Mouse (Mus musculus) G1E-ER4 (cell line): ENCODE measurements around the gene Fbxl19. TPM values are rescaled to one million over a fixed set of nuclear protein-coding genes. Genes with fewer than 3 reads are reported as not detected.

Experiments used
- GATA1 ChIP-seq: IDR thresholded peaks from one replicate; pipeline ENCODE4 v1.8.0; 2012; ENCODE audit warnings: low read length, inconsistent platforms
- polyA plus RNA-seq: library from polyadenylated mRNA; stranded (reverse); fragments of >175 nt; gene quantifications from 2 replicates; pipeline ENCODE4 v1.2.3, GENCODE M21; 2012

Fbxl19 gene
- polyA plus RNA-seq, 1 experiment: 91.2 TPM

DNA sequence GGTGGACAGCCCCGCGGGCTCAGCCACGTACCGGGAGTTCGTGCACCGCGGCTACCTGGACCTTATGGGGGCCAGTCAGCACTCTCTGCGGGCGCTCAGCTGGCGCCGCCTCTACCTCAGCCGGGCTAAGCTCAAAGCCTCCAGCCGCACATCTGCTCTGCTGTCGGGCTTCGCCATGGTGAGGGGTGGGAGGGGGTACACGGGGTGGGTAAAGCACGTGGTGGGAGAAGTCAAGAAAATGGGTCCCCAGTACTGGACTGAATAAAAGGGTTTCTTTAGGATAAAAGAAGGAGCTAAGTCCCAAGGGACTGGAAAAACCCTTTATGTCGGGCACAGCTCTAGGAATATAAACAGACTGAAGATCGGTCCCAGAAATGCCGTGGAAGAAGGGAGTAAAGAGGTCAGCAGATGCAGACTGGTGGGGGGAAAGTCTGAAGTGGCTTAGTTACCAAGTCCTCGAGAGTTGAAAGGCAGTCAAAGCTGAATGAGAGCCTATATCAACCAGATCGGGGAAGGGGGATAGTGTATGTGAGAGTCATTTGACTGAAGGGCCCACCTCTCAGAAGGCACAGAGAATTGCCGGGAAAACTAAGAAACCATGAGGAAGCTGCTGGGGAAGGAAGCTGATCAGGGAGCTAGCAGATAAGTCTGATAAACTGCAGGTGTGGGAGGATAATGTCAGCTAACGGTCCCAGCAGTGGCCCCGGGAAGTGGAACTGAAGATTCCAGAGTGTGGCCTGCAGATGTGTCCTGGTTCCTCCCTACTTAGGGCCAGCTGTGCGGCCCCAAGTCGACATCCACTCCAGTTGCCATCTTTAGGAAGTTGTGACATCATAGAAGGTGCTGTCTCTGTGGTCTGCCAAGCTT lies 25.9 kb downstream of the Fbxl19 start:
- no peak for TF ChIP-seq GATA1

DNA sequence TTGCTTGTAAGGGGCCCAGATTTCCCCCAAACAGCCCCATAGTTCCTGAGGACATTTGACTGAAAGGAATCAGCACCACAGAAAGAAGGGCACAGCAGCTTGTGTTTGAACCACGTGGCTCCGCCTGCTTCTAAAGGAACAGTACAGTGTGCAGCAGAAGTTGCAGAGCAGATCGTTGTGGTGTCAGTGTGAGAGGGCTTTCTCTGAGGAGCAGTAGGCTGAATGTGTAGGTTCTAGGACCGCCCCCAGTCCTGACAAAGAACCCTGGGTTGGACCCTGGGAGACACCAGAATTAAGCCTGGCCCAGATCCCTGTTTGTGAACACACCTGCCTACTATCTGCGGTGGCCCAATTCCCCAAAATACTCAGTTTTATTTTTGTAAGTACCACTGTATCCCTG lies 26.9 kb downstream of the Fbxl19 start:
- TF ChIP-seq GATA1: no peak

DNA sequence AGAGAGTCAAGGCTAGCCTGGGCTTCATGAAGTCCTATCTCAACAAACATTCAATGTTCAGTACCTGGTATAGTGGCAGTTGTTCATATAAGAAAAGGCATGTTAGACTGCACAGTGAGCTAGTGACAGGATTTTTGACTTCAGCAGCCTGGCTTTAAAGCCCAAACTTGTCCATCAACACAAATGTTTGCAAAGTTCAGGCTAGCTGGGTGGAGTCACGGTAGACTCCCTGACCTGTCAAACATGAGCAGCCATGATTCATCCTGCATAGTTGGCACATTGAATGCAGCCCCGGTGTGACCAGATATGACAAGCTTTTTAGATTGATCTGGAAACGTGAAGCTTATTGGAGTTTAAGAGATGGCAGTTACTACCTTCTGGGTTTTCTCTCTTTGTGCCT lies 27.7 kb downstream of the Fbxl19 start:
- no peak for TF ChIP-seq GATA1

DNA sequence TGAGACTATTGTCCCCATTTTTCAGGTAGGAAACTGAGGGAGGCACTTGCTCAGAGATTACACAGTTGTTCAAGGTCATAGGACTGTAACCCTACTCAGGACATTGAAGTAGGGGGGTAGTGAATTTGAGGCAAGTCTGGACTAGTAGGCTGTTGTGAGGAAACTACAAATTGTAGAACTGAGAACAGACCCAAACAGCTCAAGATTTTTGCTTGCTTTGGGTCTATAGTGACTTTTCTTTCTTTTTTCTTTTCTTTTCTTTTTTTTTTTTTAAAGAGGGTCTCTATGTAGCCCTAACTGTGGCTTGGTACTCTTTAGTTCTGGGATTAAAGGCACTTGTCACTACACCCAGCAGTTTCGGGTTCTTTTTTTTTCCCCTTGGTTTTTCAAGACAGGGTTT lies 28.2 kb downstream of the Fbxl19 start:
- no peak for TF ChIP-seq GATA1

DNA sequence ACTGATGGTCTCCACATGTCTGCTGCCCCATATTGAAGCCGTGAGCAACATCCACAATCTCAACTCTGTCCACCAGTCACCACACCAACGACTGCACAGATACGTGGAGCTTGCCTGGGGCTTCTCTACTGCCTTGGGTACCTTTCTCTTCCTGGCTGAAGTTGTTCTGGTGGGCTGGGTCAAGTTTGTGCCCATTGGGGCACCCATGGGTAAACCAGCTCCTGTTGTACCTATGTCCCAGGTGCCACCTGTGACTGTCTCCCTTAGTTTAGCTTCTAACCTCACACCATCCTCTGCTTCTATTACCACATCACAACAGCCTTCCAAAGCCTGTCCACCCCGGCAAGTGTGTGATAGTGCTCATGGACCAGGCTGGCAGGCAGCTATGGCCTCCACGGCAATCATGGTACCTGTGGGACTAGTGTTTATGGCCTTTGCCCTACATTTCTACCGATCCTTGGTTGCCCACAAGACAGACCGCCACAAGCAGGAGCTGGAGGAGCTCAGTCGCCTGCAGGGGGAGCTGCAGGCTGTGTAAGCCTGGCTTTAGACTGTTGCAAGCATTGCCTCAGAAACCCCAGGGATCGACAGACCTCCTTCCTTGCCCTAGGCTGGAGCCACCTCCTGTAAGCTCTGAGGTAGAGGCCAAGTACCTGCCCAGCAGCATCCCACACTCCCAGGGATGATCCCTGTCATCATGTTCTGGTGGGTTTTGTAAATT lies 29.5 kb downstream of the Fbxl19 start:
- TF ChIP-seq GATA1: no peak

DNA sequence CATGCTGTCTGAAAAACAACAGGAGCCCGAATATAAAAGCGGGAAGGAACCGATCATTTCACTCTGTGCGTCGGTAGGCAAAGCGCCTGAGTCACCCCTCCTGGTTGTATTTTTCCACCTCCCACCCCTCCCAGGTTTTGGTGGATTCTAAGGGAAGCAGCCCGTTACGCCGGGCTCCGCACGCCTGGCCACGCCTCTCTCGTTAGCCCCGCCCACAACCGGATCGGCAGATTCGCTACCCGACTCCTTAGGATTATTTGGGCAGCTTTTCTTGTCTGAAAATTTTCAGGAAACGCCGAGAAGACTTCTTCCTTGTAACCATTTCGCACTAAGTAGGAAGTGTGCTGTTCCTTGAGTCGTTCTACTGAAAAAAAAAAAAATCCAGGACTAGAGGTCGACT lies 32.1 kb downstream of the Fbxl19 start, which contains the start of gene Setd1a:
Gene Setd1a (plus strand): TSS at position 245 of the 400 bp plus-strand sequence.
- no peak for TF ChIP-seq GATA1

DNA sequence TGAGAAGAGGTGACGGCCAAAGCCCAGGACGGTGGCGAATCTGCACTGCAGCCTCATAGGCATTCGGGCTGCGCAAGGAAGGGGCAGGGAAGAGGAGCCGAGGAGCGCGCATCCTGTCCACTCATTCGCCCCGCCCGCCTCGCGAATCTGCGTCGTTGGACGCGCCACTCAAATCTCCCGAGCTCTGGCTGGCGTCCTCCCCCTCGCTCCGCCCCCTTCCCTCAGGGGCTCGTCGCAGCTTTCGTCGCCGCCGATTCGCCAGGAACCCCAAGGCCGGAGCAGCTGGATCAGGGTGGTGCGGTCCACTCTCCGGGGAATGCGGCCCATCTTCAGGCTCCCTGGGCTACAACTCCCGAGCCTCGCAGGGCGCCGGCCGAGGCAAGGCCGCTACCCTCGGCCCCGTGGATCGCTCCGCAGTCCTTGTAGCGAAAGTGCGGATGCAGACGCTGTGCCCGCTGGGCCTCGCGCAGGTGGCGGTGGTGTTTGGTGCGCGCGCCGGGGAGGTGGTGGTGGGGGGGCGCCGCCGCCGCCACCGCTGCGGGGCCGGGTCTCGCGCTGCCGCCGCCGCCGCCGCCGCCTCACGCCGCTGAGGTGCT lies 32.6 kb downstream of the Fbxl19 start:
- no peak for TF ChIP-seq GATA1

DNA sequence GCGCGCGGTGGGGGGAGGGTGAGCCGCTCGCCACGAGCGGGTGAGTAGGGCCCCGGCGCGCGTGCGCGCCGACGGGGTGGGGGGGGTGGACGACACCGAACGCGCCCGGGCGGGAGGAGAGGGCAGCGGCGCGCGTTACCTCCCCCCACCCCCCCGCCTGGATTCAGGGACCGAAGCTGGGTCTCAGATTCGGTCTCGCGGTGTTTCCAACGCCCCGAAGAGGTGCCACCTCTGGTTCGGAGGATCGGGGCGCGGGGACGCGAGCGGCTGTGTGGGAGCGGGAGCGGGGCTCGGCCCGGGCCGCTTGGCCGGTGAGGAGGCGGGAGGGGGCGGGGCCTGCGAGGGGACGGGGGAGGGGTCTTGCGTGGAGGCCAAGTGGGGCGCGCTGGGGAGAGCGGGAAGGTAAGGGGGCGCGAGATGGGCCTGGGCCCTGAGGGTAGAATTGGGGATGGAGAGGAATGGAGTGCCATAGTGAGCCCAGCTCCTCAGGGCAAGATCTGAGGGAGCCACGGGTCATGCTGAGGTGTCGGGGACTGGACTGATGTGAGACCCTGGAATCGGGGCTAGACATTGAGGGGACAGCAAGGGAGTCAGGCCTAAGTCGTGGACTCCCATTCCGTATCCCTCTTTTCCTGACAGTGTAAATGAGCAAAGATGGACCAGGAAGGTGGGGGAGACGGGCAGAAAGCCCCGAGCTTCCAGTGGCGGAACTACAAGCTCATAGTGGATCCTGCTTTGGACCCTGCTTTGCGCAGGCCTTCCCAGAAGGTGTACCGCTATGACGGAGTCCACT lies 33.3 kb downstream of the Fbxl19 start:
- TF ChIP-seq GATA1: no peak

DNA sequence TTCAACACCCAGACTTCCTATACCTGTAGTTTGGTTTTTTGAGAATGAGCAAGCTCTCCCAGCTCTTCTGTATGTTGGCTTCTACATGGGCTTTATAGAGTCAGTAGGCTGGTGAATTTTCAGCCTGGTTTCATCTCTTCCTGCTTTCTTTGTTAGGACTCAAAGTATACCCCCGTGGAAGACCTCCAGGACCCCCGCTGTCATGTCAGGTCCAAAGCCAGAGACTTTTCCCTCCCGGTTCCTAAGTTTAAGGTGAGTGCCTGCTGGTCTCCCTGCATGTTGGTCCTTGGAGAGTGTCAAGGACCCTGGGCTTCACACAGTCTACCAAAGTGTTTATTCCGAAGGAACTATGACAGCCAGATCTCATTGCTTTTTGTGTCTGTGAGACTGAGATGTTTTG lies 34.0 kb downstream of the Fbxl19 start:
- no peak for TF ChIP-seq GATA1

DNA sequence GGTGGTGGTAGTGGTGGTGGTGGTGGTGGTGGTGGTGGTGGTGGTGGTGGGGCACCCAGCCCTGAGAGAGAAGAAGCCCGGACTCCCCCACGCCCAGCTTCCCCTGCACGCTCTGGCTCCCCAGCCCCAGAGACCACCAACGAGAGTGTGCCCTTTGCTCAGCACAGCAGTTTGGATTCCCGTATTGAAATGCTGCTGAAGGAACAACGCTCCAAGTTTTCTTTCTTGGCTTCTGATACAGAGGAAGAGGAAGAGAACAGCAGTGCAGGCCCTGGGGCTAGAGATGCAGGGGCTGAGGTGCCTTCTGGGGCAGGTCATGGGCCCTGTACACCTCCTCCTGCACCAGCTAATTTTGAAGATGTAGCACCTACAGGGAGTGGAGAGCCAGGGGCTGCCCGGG lies 41.0 kb downstream of the Fbxl19 start, which contains the start of gene Gm49388:
Gene Gm49388 (plus strand): TSS at position 301 of the 400 bp plus-strand sequence.
- no peak for TF ChIP-seq GATA1

DNA sequence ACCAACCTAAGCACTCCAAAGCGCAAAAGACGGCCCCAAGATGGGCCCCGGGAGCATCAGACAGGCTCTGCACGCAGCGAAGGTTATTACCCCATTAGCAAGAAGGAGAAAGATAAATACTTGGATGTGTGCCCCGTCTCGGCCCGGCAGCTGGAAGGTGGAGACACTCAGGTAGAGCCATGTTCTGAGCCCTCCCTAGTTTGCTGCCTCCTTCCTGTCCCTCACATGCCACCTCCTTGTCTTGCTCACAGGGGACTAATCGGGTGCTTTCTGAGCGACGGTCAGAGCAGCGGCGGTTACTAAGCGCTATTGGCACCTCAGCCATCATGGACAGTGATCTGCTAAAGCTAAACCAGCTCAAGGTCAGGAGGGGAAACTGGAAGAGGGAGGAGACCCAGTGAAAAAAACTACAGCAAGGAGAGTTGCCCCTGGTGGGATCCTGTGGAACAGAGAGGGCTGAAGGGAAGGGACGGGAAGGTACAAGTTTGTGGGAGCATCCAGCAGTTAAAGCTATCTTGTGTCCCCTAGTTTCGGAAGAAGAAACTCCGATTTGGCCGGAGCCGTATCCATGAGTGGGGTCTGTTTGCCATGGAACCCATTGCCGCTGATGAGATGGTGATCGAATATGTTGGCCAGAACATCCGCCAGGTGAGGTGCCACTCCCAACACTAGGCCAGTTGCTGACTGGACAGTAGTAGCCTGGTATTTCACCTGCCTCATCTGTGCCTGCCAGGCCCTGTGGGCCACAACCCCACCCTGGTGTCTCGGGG lies 52.9 kb downstream of the Fbxl19 start:
- no peak for TF ChIP-seq GATA1

DNA sequence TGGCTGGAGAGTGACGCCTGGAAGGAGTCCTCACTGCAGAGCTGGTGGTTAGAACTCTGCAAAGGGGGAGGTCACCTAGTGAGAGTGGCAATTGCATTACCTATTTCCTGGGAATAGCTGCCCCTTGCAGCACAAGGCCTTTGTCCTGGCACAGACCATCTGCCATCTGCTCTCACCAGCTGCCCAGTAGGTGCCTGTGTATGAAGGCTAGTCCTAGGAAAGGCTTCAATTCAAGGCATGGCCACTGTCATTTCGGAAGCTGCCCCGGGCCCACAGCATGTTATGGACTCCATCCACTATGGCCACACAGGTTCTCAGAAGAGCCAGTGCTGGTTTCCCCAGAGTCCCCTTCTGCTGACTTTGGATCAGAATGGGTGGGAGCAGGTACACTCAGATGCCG lies 54.2 kb downstream of the Fbxl19 start:
- TF ChIP-seq GATA1: no peak

DNA sequence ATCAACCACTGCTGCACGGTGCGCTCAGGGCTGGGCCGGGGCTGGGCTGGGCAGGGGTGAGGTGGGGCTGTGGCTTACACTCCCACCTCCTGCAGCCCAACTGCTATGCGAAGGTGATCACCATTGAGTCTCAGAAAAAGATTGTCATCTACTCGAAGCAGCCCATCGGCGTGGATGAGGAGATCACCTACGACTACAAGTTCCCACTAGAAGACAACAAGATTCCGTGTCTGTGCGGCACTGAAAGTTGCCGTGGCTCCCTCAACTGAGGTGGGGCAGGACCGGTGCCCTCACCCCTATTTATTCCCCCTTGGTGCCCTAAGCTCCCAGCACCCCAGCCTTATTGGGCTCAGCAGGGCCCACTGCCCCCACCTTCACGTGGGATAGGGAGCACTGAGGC lies 54.9 kb downstream of the Fbxl19 start:
- TF ChIP-seq GATA1: no peak

DNA sequence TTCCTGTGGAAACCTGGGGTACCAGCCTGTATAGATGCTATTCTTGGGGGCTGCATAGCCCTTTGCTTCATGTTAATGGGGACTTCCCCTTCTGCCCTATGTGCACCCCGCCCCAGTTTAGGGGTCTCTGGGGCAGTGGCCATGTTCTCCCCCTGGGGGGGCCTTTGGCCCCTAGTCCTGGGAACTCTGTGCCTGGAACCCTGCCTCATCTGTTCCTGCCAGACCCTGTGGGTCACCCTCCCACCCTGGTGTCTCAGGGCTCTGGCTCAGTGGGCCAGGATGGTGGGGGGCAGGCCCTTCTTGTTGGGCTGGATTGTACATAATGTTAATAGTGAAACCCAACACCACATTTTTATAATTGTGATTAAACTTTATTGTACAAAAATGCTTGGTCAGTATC lies 55.4 kb downstream of the Fbxl19 start:
- no peak for TF ChIP-seq GATA1
